Mouse (Mus musculus) right cerebral cortex, adult 2 months (tissue): ENCODE measurements at regions not wholly inside any gene's neighbourhood (a gene's known extent, or its start where the extent isn't known, plus 50 kb on each side); places are given as distances from the start of the nearest gene placed in this dataset.
A peak's percentile ranks its signal among the peaks of the same experiment; 100 is the strongest.
"Not testable (repeated sequence)": the region's sequence is repeated elsewhere in the genome, so short reads cannot be mapped to it uniquely, and the experiment has no call there.

Experiments used
- DNase-seq, 2 experiments: peaks; one replicate each; pipeline ENCODE4 v3.0.0; 2021 to 2022; ENCODE audit warnings: low spot score in 2 of 2

- no peak for DNase-seq
These were observed 322.5 kb downstream of the Ajap1 start for GRCm38 (mm10) chr4:153160115-153160514.

- DNase-seq: no peak
These were observed 325.0 kb downstream of the Ajap1 start for GRCm38 (mm10) chr4:153157572-153157971.

GRCm38 (mm10) chr4:153152923-153153322 is 329.7 kb downstream of the Ajap1 start:
- not testable (repeated sequence) for DNase-seq

- no peak for DNase-seq
These were observed 349.5 kb downstream of the Ajap1 start for GRCm38 (mm10) chr4:153133147-153133546.

- peak; percentile 13 to 23 for DNase-seq
These were observed 353.3 kb downstream of the Ajap1 start for GRCm38 (mm10) chr4:153129345-153129744.

- no peak for DNase-seq
These were observed 354.4 kb downstream of the Ajap1 start for GRCm38 (mm10) chr4:153128162-153128561.

- no peak for DNase-seq
These were observed 362.1 kb downstream of the Ajap1 start for GRCm38 (mm10) chr4:153120480-153120879.

- DNase-seq: no peak
These were observed 362.9 kb downstream of the Ajap1 start for GRCm38 (mm10) chr4:153119647-153120102.

- DNase-seq: no peak
These were observed 363.6 kb downstream of the Ajap1 start for GRCm38 (mm10) chr4:153118824-153119646.

GRCm38 (mm10) chr4:153114998-153115397 is 367.6 kb downstream of the Ajap1 start:
- DNase-seq: no peak

- no peak for DNase-seq
These were observed 369.0 kb downstream of the Ajap1 start for GRCm38 (mm10) chr4:153113577-153113976.

GRCm38 (mm10) chr4:153110291-153110746 is 372.3 kb downstream of the Ajap1 start:
- peak; percentile 51 for DNase-seq

- no peak for DNase-seq
These were observed 384.0 kb downstream of the Ajap1 start for GRCm38 (mm10) chr4:153098591-153098990.

- no peak for DNase-seq
These were observed 385.0 kb downstream of the Ajap1 start for GRCm38 (mm10) chr4:153097601-153098000.

GRCm38 (mm10) chr4:153093129-153093528 is 389.5 kb downstream of the Ajap1 start:
- no peak for DNase-seq

GRCm38 (mm10) chr4:153082166-153082565 is 400.4 kb downstream of the Ajap1 start:
- peak; percentile 8 to 13 for DNase-seq

GRCm38 (mm10) chr4:153074590-153074989 is 408.0 kb downstream of the Ajap1 start:
- DNase-seq: no peak

- DNase-seq: no peak
These were observed 412.3 kb downstream of the Ajap1 start for GRCm38 (mm10) chr4:153070190-153070745.

GRCm38 (mm10) chr4:153068484-153069033 is 414.1 kb downstream of the Ajap1 start:
- no peak for DNase-seq

- no peak for DNase-seq
These were observed 418.5 kb downstream of the Ajap1 start for GRCm38 (mm10) chr4:153064021-153064605.

- DNase-seq: no peak
These were observed 419.2 kb downstream of the Ajap1 start for GRCm38 (mm10) chr4:153063402-153063801.

GRCm38 (mm10) chr4:153058152-153058551 is 424.5 kb downstream of the Ajap1 start:
- DNase-seq: no peak
